Mouse (Mus musculus) testis, adult 2 months (tissue): ENCODE measurements around the gene Fads3.

ENCODE experiments used
- CTCF ChIP-seq: fragments of 200-500 bp; IDR thresholded peaks from 2 replicates; pipeline ENCODE4 v1.5.1; 2012; ENCODE audit warnings: low read depth, mild to moderate bottlenecking, inconsistent platforms, low read length, moderate library complexity; ENCODE audit not compliant: control insufficient read depth, insufficient read depth, insufficient replicate concordance
- POLR2A ChIP-seq: fragments of 200-500 bp; IDR thresholded peaks from 2 replicates; pipeline ENCODE4 v1.6.1; 2012; ENCODE audit warnings: low read depth, mild to moderate bottlenecking, inconsistent platforms, low read length, moderate library complexity; ENCODE audit not compliant: control insufficient read depth

DNA sequence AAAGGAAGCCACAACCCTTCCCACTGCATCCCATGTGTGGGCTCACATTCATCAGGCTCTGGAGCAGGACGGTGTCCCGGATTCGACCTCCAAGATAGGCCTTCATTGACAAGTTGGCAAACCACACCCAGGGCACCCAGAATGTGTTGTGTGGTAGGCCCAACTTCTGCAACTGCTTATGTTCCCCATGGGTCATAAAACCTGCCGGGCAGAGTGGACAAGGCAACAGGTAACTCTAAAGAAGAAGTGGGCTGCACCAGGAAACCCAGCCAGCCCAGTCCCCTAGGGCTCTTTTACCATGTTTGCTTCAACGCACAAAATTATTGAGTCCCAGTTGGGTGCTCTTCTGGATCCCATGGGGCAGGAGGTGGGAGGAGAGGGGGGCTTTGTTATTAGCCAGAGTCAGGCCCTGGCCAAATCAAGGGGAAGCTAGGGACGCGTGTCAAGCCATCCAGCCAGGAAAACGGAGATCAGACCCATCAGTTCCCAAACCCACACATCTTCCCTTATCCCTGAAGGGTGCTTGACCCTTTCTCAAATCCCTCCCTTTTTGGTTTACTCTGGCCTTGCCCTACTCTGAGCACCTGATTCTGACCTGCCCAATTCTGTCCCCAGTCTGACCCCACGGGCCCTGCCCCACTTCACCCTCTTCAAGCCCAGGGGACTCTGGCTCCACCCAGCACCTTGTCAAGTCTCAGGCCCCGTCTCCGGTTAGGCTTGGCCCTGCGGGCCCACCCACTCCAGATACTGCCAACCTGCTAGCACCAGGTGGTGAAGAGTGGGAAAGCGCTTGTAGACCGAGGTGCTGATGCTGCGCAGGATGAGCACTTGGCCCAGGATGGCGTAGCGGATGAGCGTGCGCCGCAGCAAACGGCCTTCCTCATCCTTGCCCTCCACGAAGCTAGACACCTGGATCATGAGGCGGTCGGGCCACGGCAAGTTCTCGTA, 49.1 kb upstream of the Fads3 start:
- TF ChIP-seq POLR2A (no peak), CTCF (no peak)
